Mouse (Mus musculus): ENCODE data around the gene Bach2. TPM values are rescaled to one million over a fixed set of nuclear protein-coding genes. Genes with fewer than 3 reads are reported as not detected.
A peak's percentile ranks its signal among the peaks of the same experiment; 100 is the strongest.

The Bach2 gene
- polyA plus RNA-seq, 1 experiment from 2014 or later, result 7.3 TPM

DNA sequence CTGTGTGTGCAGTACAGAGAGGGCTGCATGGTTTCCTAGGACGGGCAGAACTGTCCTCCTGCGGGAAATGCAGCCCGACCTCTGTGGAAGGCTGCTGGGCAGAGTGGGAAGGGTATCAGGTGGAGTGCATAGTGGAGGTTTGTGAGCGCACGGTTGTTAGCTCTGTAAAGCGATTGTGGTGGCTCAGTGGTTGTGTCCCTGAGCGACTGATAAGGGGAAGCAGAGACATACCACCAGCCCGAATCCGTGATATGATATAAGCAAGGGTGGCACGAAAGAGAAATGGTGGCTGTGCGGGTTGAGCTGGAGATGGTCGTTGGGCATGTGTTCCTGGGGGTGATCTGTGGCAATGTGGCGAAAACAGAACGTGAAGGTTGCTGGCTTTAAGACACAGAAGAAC lies 147.0 kb downstream of the Bach2 start:
- no peaks in the 10 kb centered on the region for H3K36me3 ChIP-seq (ENCODE audit: control insufficient read depth, insufficient read depth, low read length)
- peaks cover 37% of the 10 kb centered on the region for H3K4me1 ChIP-seq (ENCODE audit: control insufficient read depth, insufficient read depth, low read length)
- H3K9ac ChIP-seq (ENCODE audit: low read depth, low read length), result no peak overlapping the region
- ATAC-seq (ENCODE audit: low read depth) (no peak), DNase-seq (ENCODE audit: low spot score) (no peak)
- no peak overlapping the region for H3K4me3 ChIP-seq (ENCODE audit: low read depth, low read length)
- no peak overlapping the region for H3K27ac ChIP-seq (replicated peaks; ENCODE audit: low read depth, low read length)
- WGBS, result 93% methylated on average over 14 of the region's 14 CpGs
- H3K9me3 ChIP-seq (ENCODE audit: control insufficient read depth, low read length), result no peaks in the 10 kb centered on the region
- H3K27me3 ChIP-seq (replicated peaks; ENCODE audit: control insufficient read depth, insufficient read depth, low read length), result no peaks in the 10 kb centered on the region
- no peak overlapping the region for H3K4me2 ChIP-seq (ENCODE audit: low read depth, low read length)

DNA sequence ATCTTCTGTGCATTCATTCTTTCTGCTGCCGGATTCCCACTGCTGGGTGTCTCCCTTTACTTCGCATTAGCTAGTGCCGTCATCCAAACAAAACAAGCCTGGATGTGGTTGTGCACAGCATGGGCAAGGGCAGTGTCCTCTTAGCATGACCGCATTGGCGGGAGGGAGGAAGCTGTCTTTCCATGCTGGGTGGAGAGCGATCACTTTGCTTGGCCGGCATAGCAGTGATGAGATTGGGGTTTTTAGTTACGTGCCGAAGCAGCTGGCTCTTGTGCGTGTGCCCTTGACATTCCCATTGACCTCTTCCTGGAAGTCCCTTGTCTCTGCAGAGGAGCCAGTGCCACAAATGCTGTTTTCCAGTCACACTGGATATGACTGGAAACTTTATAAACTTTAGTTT lies 147.7 kb downstream of the Bach2 start:
- H3K27me3 ChIP-seq (replicated peaks; ENCODE audit: control insufficient read depth, insufficient read depth, low read length), result no peaks in the 10 kb centered on the region
- H3K4me2 ChIP-seq (ENCODE audit: low read depth, low read length), result no peak overlapping the region
- ATAC-seq (ENCODE audit: low read depth), result no peak
- H3K4me3 ChIP-seq (ENCODE audit: low read depth, low read length), result no peak overlapping the region
- no peaks in the 10 kb centered on the region for H3K36me3 ChIP-seq (ENCODE audit: control insufficient read depth, insufficient read depth, low read length)
- H3K27ac ChIP-seq (replicated peaks; ENCODE audit: low read depth, low read length), result no peak overlapping the region
- H3K4me1 ChIP-seq (ENCODE audit: control insufficient read depth, insufficient read depth, low read length), result peaks cover 37% of the 10 kb centered on the region
- no peaks in the 10 kb centered on the region for H3K9me3 ChIP-seq (ENCODE audit: control insufficient read depth, low read length)
- no peak overlapping the region for H3K9ac ChIP-seq (ENCODE audit: low read depth, low read length)
- DNase-seq (ENCODE audit: low spot score), result no peak
- 78% methylated on average over 10 of the region's 10 CpGs for WGBS

DNA sequence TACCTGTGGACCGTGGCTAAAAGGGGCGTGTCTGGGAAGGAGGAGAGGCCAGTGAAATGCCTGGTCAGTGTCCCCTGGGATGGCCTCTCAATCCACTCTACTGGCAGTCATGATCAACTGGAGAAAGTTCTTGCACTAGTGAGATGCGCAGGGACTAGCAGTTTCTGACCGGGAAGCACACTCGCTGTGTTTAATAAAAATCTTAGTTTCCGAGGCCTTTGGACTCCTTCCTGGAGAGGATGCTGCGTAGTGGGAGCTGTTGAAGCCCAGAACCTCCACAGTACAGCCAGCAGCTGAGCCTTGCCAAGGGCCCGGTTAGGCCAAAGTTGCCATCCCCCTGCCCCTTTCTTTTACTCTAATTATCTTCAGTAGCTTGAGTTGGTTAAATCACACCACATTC lies 148.3 kb downstream of the Bach2 start:
- Histone ChIP-seq H3K9me3 (ENCODE audit: control insufficient read depth, low read length) (no peaks in the 10 kb centered on the region), H3K4me3 (ENCODE audit: low read depth, low read length) (no peak overlapping the region), H3K9ac (ENCODE audit: low read depth, low read length) (no peak overlapping the region), H3K27me3 (replicated peaks; ENCODE audit: control insufficient read depth, insufficient read depth, low read length) (no peaks in the 10 kb centered on the region), H3K4me2 (ENCODE audit: low read depth, low read length) (no peak overlapping the region), H3K27ac (replicated peaks; ENCODE audit: low read depth, low read length) (peak overlapping the region; percentile 3), H3K36me3 (ENCODE audit: control insufficient read depth, insufficient read depth, low read length) (no peaks in the 10 kb centered on the region), H3K4me1 (ENCODE audit: control insufficient read depth, insufficient read depth, low read length) (peaks cover 32% of the 10 kb centered on the region)
- no peak for ATAC-seq (ENCODE audit: low read depth)
- 63% methylated on average over 8 of the region's 8 CpGs for WGBS
- DNase-seq (ENCODE audit: low spot score), result no peak

DNA sequence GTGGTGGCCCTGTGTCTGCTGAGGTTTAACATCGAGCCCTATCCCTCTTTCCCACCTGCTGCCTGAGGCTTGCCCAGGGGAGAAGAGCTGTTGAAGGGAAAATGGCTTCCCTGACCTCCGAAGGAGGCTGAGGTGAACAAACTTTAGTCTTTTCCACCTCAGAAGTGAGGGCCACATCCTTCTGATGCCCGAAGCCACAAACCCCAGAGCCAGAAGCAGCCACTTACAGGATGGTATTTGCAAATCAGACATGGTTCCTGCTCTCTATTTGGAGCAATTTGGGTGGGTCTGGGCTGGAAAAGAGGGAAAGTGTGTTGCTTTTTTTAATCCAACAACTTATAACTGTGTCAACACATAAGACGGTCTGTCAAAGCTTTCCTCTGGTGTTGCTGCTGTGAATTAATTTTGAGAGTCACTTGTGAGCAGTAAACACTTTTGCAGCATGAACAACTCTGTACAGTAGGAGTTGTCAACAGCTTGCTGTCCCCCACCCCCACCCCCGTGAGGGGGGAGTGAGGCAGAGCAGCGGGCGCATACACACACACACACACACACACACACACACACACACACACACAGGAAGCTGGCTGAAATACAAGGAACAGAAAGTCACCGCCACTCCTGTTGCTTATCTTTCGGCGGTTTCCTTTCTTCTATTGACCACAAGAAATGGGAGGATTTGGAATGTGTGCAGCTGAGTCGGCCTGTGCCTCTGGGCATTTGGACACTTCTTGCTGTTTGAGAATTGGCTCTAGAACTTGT lies 149.1 kb downstream of the Bach2 start:
- H3K4me2 ChIP-seq (ENCODE audit: low read depth, low read length), result no peak overlapping the region
- H3K27ac ChIP-seq (replicated peaks; ENCODE audit: low read depth, low read length), result peak overlapping the region; percentile 3; the same call in 1 of the 2 replicates
- H3K4me1 ChIP-seq (ENCODE audit: control insufficient read depth, insufficient read depth, low read length), result peaks cover 30% of the 10 kb centered on the region
- H3K9me3 ChIP-seq (ENCODE audit: control insufficient read depth, low read length), result no peaks in the 10 kb centered on the region
- DNase-seq (ENCODE audit: low spot score) (no peak), ATAC-seq (ENCODE audit: low read depth) (no peak)
- H3K27me3 ChIP-seq (replicated peaks; ENCODE audit: control insufficient read depth, insufficient read depth, low read length), result no peaks in the 10 kb centered on the region
- no peak overlapping the region for H3K4me3 ChIP-seq (ENCODE audit: low read depth, low read length)
- H3K9ac ChIP-seq (ENCODE audit: low read depth, low read length), result no peak overlapping the region
- 28% methylated on average over 11 of the region's 11 CpGs for WGBS
- no peaks in the 10 kb centered on the region for H3K36me3 ChIP-seq (ENCODE audit: control insufficient read depth, insufficient read depth, low read length)

DNA sequence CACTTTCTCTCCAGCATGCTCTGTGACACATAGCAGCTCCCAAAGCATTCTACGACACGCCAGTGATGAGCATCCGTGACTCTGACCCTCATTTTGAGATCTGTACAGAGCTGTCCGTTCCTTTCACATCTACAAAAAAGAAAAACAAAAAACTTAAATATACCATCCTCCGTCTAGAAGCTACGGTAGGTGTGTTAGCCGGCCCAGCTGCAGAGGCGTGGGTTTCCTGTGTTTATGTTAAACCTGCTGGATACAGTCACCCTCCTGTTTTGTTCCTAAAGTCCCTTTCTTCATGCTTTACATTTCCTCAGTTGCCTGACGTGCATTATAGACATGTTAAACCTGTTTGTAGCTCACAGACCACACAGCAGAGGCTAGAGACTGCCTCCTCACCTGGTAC lies 150.0 kb downstream of the Bach2 start:
- H3K4me1 ChIP-seq (ENCODE audit: control insufficient read depth, insufficient read depth, low read length), result peaks cover 30% of the 10 kb centered on the region
- WGBS, result 67% methylated on average over 9 of the region's 9 CpGs
- H3K4me3 ChIP-seq (ENCODE audit: low read depth, low read length), result no peak overlapping the region
- H3K27me3 ChIP-seq (replicated peaks; ENCODE audit: control insufficient read depth, insufficient read depth, low read length), result no peaks in the 10 kb centered on the region
- no peaks in the 10 kb centered on the region for H3K36me3 ChIP-seq (ENCODE audit: control insufficient read depth, insufficient read depth, low read length)
- ATAC-seq (ENCODE audit: low read depth), result no peak
- H3K9ac ChIP-seq (ENCODE audit: low read depth, low read length), result no peak overlapping the region
- H3K27ac ChIP-seq (replicated peaks; ENCODE audit: low read depth, low read length), result peak overlapping the region; percentile 45; the same call in 1 of the 2 replicates
- no peaks in the 10 kb centered on the region for H3K9me3 ChIP-seq (ENCODE audit: control insufficient read depth, low read length)
- no peak for DNase-seq (ENCODE audit: low spot score)
- H3K4me2 ChIP-seq (ENCODE audit: low read depth, low read length), result no peak overlapping the region; the same call in 1 of the 2 replicates

DNA sequence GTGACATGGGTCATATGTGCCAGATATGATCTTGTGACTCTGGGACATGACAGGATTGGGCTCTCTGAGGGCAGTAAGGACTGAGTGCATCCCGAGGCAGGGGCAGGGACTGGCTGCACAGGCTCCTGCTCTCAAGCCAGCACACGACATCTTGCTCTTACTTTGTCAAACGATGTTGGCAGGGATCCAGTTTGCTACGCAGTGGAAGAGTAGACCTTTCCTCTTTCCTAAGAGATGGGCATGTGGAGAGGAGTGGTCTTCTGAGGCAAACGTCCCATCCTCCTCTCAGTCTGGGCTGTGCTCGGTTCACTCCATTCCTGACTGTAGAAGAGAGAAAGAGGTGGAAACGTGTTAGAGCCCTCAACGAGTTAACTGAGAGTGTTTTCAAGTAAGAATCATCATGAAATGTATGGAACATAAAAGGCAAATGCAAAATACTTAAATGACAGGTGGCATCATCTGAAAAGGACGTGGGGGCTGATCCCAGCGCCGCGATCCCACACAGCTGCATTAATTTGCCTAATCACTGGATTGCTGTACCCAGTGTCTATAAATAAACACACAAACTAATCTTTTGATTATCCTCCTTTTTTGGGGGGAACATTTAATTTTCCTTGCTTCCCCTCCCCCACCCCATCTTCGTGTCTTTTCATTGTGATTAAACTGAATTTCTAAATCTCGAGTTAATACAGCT lies 150.7 kb downstream of the Bach2 start:
- no peak overlapping the region for H3K4me2 ChIP-seq (ENCODE audit: low read depth, low read length)
- H3K4me1 ChIP-seq (ENCODE audit: control insufficient read depth, insufficient read depth, low read length), result peaks cover 30% of the 10 kb centered on the region
- no peaks in the 10 kb centered on the region for H3K27me3 ChIP-seq (replicated peaks; ENCODE audit: control insufficient read depth, insufficient read depth, low read length)
- H3K9ac ChIP-seq (ENCODE audit: low read depth, low read length), result no peak overlapping the region
- ATAC-seq (ENCODE audit: low read depth) (no peak), DNase-seq (ENCODE audit: low spot score) (no peak)
- no peak overlapping the region for H3K27ac ChIP-seq (replicated peaks; ENCODE audit: low read depth, low read length)
- no peak overlapping the region for H3K4me3 ChIP-seq (ENCODE audit: low read depth, low read length)
- H3K9me3 ChIP-seq (ENCODE audit: control insufficient read depth, low read length), result no peaks in the 10 kb centered on the region
- H3K36me3 ChIP-seq (ENCODE audit: control insufficient read depth, insufficient read depth, low read length), result no peaks in the 10 kb centered on the region
- 60% methylated on average over 14 of the region's 14 CpGs for WGBS

DNA sequence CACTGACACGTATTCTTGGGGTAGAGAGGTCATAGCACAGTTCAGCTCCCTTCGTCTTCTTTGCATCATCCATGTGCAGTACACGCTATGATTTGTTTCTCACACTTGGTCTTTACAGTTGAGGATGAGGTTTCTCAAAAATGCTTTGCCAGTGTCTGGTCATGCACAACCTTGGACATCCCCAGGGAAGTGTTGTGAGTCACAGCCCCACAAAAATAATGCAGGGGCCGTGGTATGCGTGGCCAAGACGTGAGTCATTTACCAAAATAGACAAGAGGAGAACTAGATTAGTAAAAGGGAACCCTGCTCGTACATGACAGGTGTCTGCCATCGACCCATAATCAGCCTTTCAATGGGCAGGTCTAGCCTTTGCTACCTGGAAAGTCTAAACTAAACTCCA lies 152.7 kb downstream of the Bach2 start:
- no peak overlapping the region for H3K4me2 ChIP-seq (ENCODE audit: low read depth, low read length)
- ATAC-seq (ENCODE audit: low read depth), result no peak

DNA sequence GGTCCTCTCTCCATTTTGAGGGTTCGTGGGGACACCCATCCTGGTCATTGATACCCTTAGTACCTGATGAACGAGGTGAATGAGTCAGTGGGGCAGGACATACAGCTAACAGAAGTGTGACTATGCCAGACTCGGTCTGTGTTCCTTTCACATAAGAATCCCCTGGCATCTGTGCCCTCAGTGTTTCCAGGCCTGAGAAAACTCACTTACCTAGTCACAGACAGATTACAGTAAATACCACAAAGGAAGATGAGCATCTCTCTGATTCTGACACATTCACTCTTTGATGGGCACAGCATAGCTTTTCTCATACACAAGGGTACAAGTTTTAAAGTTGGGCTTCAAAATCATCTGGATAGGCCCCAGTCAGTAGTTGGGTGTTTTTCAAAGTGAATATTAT lies 154.6 kb downstream of the Bach2 start:
- H3K27ac ChIP-seq (replicated peaks; ENCODE audit: low read depth, low read length), result no peak overlapping the region
- H3K36me3 ChIP-seq (ENCODE audit: control insufficient read depth, insufficient read depth, low read length), result no peaks in the 10 kb centered on the region
- H3K27me3 ChIP-seq (replicated peaks; ENCODE audit: control insufficient read depth, insufficient read depth, low read length), result no peaks in the 10 kb centered on the region
- no peak overlapping the region for H3K4me3 ChIP-seq (ENCODE audit: low read depth, low read length)
- H3K9me3 ChIP-seq (ENCODE audit: control insufficient read depth, low read length), result no peaks in the 10 kb centered on the region
- WGBS, result 81% methylated on average over 3 of the region's 3 CpGs
- no peak overlapping the region for H3K9ac ChIP-seq (ENCODE audit: low read depth, low read length)
- no peak for ATAC-seq (ENCODE audit: low read depth)
- H3K4me1 ChIP-seq (ENCODE audit: control insufficient read depth, insufficient read depth, low read length), result peaks cover 11% of the 10 kb centered on the region
- no peak for DNase-seq (ENCODE audit: low spot score)
- no peak overlapping the region for H3K4me2 ChIP-seq (ENCODE audit: low read depth, low read length)

More for the DNA sequence above, 152.7 kb downstream of the Bach2 start:
- Histone ChIP-seq H3K4me1 (ENCODE audit: control insufficient read depth, insufficient read depth, low read length) (peaks cover 27% of the 10 kb centered on the region), H3K9me3 (ENCODE audit: control insufficient read depth, low read length) (no peaks in the 10 kb centered on the region), H3K27ac (replicated peaks; ENCODE audit: low read depth, low read length) (no peak overlapping the region), H3K9ac (ENCODE audit: low read depth, low read length) (no peak overlapping the region), H3K27me3 (replicated peaks; ENCODE audit: control insufficient read depth, insufficient read depth, low read length) (no peaks in the 10 kb centered on the region), H3K4me3 (ENCODE audit: low read depth, low read length) (no peak overlapping the region), H3K36me3 (ENCODE audit: control insufficient read depth, insufficient read depth, low read length) (no peaks in the 10 kb centered on the region)
- WGBS, result 91% methylated on average over 8 of the region's 8 CpGs
- DNase-seq (ENCODE audit: low spot score), result no peak
